Mouse (Mus musculus) small intestine, adult 2 months (tissue): ENCODE data around the gene 9930021J03Rik.

ENCODE experiments used
- CTCF ChIP-seq: fragments of 200-500 bp; IDR thresholded peaks from 2 replicates; pipeline ENCODE4 v1.5.1; 2012; ENCODE audit warnings: low read depth, mild to moderate bottlenecking, control low read depth, inconsistent platforms, low read length, moderate library complexity, mixed read lengths; ENCODE audit not compliant: insufficient replicate concordance, insufficient read length; ENCODE audit errors: extremely low read depth
- POLR2A ChIP-seq: fragments of 200-500 bp; IDR thresholded peaks from 2 replicates; pipeline ENCODE4 v1.6.1; 2012; ENCODE audit warnings: low read depth, mild to moderate bottlenecking, control low read depth, inconsistent platforms, low read length, moderate library complexity

- TF ChIP-seq POLR2A, result no peak
- no peak for TF ChIP-seq CTCF
Measured at GRCm38 (mm10) chr19:29803946-29804345, 1.8 kb downstream of the 9930021J03Rik start.
